Mouse (Mus musculus): Measurements from ENCODE around the gene Gm21904. TPM values are rescaled to one million over a fixed set of nuclear protein-coding genes. Genes with fewer than 3 reads are reported as not detected.
"Not testable (repeated sequence)": the region's sequence is repeated elsewhere in the genome, so short reads cannot be mapped to it uniquely, and the experiment has no call there.

The Gm21904 gene
- polyA plus RNA-seq (2015; fragmentation: Nextera tagmentation; extraction: Ambion mirVana), result not detected in 2 replicates

DNA sequence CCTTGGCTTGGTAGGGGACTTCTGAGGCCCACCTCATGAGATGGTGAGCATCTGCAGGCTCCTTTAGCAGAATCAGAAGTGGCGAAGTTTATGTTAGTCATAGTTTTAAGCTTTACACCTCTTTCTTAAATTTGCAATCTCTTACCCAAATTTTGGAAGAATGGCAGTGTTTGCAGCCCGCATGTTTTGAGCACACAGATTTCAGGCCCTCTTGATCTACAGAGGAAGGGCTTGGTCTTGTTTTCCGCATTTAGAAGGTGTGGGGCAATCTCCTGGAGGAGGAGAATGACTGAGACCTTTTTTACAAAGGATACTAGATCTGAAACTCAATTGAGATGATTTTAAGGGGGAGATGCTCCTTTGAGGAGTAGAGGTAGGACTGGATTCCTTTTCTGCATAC, at the start of gene Gm21904:
Gene Gm21904 (minus strand): TSS at position 101 of the 400 bp plus-strand sequence.
- H3K27me3 ChIP-seq; H3K4me2 ChIP-seq; H3K9ac ChIP-seq; ATAC-seq (ENCODE audit: insufficient read depth); H3K4me1 ChIP-seq (replicated peaks); H3K36me3 ChIP-seq (replicated peaks); H3K9me3 ChIP-seq (replicated peaks); H3K27ac ChIP-seq (replicated peaks); H3K4me3 ChIP-seq (replicated peaks): not testable (repeated sequence)
- WGBS (ENCODE audit: insufficient replicate concordance), result no CpG with 5 or more reads among the region's 3 CpGs

DNA sequence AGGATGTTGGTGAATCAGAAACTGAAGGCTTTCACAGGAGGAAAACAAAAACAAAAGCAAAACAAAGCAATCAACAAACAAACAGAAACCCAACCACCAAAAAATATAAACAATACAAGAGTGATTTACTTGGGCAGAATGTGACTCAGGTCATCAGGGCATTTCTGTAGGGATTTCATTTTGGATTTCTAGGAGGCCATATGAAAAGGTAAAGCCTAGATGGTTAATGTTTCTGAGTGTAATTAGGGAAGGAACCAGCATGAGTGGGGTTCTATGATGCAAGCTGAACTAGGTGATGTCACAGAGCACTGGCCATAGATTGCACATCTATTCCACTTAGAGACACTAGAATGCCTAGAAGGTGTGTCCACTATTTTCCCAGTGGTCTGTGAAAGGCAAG, 28.4 kb upstream of the Gm21904 start, which contains the start of the genes Gm20772 and Gm20831:
Gene Gm20772 (plus strand): TSS at position 301 of the 400 bp plus-strand sequence.
Gene Gm20831 (plus strand): TSS at position 301 of the 400 bp plus-strand sequence.
- H3K4me1 ChIP-seq (replicated peaks); H3K27ac ChIP-seq (replicated peaks); H3K9ac ChIP-seq; H3K9me3 ChIP-seq (replicated peaks); H3K36me3 ChIP-seq (replicated peaks); ATAC-seq (ENCODE audit: insufficient read depth); H3K27me3 ChIP-seq; H3K4me3 ChIP-seq (replicated peaks); H3K4me2 ChIP-seq: not testable (repeated sequence)

Other genes with a start within 250 kb of the Gm21904 start
- not detected in 2 replicates for gene Gm20772, start 28.5 kb upstream of the Gm21904 start, polyA plus RNA-seq (2015; fragmentation: Nextera tagmentation; extraction: Ambion mirVana)
- gene Gm20831, start 28.5 kb upstream of the Gm21904 start, polyA plus RNA-seq (2015; fragmentation: Nextera tagmentation; extraction: Ambion mirVana), result not detected in 2 replicates
- gene Srsy, start 91.1 kb upstream of the Gm21904 start, polyA plus RNA-seq (2015; fragmentation: Nextera tagmentation; extraction: Ambion mirVana), result not detected in 2 replicates
- gene Gm21764, start 215.5 kb upstream of the Gm21904 start, polyA plus RNA-seq (2015; fragmentation: Nextera tagmentation; extraction: Ambion mirVana), result not detected in 2 replicates
- not detected in 2 replicates for gene Ssty1, start 242.8 kb upstream of the Gm21904 start, polyA plus RNA-seq (2015; fragmentation: Nextera tagmentation; extraction: Ambion mirVana)